Mouse (Mus musculus): ENCODE measurements around the gene Pprc1.

Gene Pprc1

DNA sequence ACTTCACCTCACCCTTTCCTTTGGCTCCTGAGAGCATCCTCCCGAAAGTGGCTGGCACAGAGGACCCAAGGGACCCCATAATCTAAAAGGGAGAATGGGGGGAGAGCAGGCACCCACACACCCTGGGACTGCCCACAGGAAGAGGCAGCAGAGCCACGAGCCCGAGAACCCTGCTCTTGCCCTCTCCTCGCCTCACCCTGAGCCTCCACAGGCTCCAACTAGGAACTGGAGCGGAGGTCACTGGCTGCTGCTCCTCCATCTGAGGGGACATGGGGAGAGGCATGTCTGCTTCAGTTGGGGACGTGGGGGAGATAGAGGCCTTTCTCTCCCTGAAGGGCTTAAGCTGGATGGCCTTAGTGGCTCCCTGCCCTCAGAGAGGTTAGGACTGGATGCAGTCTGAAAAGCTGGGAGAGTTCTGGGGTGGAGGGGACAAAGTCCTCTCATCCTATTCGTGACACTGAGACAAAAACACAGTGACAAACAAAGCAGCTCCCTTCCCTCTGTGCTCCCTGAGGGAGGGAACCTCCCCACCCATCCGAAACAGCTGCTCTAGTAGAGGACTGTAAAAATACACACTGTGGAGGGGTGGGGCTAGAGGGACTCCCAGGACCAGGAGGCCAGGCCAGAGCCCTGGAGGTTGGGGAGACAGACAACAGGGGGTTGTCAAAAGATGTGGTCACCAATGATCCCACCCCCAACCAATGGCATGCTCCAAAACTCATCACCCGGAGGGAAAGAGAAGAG, 12.8 kb upstream of the Pprc1 start:
- in situ Hi-C loops (cut with MboI; ENCODE audit: unreplicated experiment in 2 of 2): no loop called here

DNA sequence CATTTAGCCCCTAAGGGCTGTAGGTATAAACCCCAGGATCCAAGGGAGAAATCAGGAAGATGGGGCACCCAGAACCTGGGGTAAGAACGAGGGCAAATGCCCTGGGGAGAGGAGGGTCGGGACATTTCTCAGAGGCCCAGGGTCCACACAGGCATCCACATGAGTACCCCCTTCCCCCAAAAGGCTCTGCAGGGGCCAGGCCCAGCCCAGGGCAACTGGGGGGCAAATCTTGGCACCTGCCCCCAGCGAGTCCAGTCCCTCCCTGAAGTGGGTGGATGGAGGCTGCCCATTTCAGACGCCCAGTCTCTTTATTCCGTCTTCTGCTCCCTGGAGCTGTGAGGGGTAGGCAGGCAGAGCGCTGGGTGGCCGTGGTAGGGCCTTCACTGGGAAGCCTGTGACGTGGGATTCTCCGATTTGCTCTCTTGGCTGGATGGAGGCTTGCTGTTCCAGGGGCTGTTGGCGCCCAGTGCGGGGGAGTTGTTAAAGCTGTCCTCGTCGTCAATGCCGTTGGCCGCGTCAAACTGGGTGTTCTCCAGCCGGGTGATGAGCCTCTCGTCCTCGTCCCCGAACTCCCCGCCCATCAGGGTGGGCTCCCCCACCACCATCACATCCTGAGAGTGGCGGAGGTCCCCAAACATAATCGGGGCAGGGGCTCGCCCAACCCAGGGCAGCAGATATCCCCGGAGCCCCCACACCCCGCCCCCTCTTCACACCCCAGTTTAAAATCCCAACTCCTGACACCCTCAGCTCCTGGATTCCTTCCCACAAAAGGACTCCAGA, 11.8 kb upstream of the Pprc1 start:
- in situ Hi-C loops (cut with MboI; ENCODE audit: unreplicated experiment in 2 of 2): no loop called here

DNA sequence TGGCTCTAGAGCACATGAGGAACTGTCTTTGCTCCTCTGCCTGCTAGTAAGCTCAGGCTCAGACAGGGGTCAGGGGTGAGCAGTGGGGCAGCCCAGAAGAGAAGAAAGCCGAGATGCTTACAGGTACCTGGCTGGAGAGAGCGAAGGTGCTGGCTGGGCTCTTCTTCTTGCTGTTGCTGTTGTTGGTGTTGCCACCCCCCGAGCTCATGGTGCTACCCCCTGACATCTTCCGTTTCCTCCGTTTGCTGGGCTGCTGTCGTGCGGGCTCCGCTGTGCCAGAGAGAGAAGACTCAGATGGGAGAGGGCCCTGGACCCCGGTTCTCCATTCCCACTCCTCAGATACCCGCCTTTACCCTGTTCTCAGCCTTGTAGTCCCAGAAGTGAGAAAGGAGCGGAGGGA, 10.8 kb upstream of the Pprc1 start:
- in situ Hi-C loops (cut with MboI; ENCODE audit: unreplicated experiment in 2 of 2): no loop called here

DNA sequence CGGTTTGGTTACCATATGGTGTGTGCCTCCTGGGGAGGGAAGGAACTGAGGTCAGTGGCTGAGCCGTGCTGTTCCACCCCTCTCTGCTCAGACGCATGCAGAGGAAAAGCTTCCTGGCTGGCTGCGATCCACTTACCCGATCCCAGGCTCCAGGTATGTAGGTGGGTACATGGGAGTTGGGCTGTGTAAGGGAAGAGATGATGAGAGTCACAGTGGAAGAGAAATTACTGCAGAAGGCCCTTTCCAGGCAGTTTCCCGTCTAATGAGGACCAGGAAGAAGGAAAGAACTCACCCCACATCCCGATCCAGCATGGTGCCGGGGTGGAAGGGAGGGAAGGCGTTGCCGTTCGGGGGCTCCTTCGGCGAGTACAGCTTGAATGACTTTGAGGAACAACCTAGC, 8.7 kb upstream of the Pprc1 start:
- in situ Hi-C loops (cut with MboI; ENCODE audit: unreplicated experiment in 2 of 2): no loop called here

DNA sequence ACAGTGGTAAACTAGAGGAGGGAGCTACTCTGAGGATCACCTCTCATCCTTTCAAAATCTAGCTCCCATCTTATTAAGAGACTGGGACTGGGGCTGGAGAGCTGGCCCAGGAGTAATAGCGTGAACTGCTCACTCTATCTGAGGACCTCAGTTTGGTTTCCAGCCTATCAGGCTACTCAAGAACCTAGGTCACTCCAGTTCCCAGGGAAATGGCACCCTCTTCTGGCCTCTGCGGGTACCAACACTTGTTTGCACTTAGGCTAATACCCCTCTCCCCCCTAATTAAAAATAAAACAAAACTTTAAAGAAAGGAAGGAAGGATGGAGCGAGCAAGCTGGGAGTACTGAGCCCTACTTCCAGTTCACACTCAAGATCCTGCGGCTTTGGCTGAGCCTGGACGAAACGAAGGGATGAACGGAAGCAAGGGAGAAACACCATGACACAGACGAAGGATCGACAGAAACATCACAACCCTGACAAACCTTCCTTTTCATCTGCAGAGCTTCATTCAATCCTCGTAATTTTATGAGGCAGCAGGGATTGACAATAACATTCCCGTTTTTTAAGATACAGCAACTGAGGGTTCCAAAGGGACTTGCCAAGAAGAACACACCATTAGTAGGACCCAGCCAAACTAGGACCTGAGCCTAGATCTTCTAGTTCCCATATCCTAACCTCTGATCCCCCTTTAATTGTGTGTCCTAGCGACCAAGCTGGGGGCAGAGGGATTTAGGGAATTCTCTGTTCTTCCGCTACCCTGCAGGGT, 8.0 kb upstream of the Pprc1 start:
- in situ Hi-C loops (cut with MboI; ENCODE audit: unreplicated experiment in 2 of 2): no loop called here

DNA sequence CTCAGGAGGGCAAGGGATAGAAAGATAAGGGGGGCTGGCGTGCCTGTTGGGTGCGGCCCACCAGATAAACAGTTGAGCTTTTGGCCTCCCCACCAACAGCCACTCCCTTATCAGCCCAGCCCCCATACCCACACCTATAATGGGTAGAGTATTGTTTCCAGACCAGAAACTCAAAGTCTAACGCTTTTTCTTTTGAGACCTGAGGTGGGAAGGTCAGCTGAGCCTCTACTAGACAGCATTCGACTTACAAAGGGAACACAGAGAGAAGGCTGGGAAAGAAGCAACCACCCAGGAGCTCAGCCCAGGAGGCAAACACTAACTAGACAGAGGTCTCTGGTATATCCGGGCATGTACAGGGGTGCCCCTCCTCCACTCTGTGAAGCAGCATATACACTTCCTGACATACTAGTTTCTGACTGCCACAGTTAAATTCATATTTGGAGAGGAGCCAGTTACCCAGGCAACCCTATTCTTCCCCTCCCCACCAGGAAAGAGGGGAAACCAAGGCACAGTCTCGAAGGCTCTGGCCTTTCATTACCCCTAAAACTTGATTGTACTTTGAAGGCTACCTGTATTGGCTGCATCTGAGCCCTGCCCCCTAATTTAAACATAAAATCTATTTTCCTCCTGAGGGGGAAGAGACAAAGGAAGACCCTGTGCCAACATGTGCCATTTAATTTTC, 7.3 kb upstream of the Pprc1 start:
- in situ Hi-C loops (cut with MboI; ENCODE audit: unreplicated experiment in 2 of 2): no loop called here

DNA sequence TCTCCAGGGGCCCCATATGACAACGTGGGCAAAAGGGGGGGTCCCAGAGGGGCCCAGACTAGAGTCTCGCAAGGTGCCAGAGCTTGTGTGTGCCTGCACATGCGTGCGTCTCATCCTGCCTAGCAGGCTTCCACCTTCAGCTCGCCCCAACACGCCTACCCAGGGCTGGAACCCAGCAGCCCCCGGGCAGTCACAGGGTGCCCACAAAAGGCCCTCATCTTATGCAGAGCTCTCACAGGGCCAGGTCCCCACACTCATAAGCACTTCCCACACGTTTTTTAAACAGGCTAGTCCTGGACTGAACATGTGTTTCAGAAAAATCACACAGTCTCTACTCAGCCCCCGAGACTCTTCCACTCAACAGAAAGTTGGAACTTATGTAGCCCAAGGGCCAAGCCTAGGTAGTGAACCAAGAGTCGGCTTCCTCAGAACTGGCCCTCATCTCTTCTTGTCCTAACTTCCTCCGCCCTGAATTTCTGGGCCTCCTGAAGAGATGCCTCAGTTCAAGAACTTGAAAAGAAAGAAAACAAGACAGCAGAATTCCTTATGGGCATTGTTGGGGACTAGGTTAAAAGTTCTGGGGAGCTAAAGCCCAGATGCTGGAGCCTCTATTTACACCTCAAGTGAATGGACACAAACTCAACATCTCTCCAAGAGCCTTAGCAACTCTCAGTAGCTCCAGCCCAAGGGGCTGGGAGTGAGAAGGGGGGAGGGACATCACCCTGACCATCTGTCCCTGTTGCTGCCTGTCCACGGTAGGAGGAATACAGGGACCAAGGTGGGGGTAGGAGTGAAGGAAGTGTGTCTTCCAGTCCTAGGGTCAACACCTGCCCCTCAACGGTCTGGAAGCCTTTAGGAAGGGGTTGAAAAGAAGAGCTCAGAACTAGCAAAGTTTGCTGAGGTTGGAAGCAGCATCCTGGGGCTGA, 6.5 kb upstream of the Pprc1 start:
- in situ Hi-C loops (cut with MboI; ENCODE audit: unreplicated experiment in 2 of 2): no loop called here

DNA sequence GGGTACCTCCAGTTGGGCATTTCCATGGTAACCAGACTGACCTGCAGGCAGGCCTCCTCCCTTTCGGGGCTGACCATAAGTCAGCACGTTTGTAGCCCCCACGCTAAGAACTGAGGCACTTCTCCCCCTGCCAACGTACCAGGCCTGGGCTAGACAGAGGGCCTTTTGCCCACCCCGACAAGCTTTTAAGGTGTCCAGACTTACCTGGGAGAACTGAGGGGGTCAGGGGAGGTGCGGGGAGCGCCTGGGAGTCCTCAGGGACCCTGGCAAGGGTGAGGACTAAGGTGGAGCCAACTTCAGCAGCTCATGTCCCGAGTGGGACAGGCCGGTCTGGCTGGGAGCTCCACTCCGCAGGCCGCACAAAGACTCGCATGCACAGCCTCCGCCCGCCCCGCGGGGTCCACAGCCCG, 5.8 kb upstream of the Pprc1 start:
- in situ Hi-C loops (cut with MboI; ENCODE audit: unreplicated experiment in 2 of 2): no loop called here

DNA sequence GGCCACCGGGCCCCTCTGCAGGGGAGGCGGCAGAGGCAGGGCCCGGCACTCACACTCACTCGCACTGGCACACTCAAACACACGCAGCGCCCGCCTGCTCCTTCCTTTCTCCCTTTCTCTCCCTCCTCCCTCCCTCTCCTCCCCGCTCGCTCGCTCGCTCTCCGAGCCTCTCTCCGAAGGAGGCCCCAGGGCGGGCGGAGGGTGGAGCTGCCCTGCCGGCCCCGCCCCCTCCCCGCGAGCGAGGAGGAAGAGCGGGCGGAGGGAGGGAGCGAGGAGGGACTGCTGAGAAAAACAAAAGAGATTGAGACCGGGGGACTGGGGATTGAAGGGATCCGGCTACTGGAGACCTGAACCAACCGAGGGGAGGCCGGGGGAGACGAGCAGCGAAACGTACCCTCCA, 5.2 kb upstream of the Pprc1 start:
- in situ Hi-C loops (cut with MboI; ENCODE audit: unreplicated experiment in 2 of 2): no loop called here

DNA sequence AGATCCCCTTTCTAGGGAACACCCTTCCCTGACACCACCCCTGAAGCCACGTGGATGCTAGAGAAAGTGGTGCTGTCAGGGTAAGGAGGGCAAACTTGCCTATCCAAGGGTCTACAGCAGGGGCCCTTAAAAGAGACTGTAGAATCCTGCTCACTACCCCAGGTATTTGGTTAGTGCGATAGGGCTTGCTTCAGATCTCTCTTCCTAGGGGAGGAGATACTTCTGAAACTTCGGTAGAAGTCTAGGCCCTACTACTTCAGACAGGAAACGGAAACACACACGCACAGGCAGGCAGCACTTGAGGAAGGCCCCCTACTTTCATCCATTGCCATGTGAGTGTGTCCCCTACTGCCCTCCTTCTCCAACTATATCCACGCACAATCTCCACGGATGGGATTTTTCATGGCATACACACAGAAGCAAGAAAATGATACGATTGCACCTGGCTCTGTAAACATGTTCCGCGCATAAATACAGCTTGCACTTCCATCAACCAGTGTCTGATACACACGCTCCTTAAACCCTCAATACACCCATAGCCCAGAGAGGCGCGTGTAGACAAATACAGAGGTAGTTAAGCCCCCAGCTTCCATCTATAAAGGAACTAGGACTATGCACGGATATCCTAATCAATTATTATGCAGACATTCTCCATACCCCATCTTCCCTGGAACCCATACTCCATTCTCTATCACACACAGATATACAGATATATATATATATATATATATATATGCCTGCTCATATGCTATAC, 4.4 kb upstream of the Pprc1 start:
- in situ Hi-C loops (cut with MboI; ENCODE audit: unreplicated experiment in 2 of 2): no loop called here

DNA sequence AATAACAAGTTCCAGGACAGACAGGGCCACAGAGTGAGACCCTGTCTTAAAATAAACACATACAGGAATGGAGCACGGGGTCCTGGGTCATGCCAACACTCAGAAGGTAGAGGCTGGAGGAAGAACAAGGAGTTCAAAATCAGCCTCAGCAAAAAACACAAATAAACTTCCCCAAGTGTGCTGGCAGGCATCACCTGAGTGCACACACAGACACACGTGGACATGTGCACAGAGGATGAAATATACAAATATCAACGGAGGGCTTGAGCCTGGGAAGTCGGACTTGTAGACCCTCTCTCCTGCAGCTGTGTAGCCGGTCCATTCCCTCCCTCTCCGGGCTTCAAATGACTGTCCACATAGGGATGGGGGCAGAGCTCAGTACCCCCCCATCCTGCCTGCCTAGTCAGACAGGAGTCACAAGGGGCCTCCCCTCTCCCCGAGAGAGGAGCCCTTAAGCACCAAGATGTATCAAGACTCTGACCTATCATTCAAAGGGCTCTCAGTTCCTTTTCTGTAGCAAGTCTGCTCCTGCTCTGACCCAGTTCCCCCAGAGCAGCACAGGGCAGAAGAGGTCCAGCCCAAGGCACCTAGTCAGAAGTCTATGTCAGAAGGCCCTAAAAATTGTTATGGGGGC, 3.3 kb upstream of the Pprc1 start:
- in situ Hi-C loops (cut with MboI; ENCODE audit: unreplicated experiment in 2 of 2): no loop called here

DNA sequence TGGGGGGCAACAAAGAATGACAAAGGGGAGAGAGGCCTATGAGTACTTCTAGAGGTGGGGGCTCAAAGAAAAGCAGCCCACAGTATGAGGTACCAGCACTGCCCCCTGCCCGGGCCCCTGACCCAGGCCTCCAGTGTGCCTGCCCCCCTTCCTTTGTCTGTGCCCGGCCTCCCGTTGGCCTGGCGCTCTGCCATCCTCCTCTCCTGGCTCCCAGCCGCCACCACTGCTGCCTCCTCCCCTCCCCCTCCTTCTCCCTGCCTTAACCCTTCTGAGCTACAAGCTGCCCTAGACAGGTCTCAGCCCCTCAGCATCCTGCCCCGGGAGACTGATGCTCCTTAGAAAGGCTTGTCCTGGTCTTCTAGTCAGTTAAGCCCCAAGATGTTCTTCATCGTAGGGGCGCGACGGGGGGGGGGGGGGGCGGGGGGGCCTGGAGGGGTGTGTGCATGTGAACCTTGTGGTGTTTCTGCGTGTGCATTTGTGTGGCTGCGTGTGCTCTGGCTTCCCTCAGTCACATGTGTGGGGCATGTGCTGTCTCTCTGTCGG, 2.7 kb upstream of the Pprc1 start:
- in situ Hi-C loops (cut with MboI; ENCODE audit: unreplicated experiment in 2 of 2): no loop called here

DNA sequence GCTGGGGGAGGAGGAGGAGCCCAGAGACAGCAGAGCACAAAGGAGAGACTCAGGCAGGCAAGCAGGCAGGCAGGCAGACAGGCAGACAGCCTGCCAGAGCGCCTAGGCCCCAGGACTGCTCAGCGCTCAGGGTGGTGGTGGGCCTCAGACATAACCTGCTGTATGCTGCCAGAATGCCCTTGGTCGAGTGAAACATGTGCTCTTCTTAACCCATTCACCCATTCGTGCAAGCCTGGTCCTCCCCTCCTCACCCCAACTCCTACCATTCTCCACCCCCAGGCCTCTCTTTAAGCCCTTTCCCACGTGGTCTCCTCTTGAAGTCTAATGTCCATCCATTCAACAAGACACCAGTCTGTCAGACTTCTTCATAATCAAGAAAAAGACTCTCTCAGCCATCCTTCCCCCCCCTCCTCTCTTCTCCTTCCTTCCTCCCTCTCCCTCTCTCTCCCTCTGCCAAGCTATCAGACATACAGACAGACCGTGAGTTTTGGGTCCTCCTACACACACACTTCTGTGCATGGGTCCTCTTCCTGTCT, 2.1 kb upstream of the Pprc1 start:
- in situ Hi-C loops (cut with MboI; ENCODE audit: unreplicated experiment in 2 of 2): no loop called here

DNA sequence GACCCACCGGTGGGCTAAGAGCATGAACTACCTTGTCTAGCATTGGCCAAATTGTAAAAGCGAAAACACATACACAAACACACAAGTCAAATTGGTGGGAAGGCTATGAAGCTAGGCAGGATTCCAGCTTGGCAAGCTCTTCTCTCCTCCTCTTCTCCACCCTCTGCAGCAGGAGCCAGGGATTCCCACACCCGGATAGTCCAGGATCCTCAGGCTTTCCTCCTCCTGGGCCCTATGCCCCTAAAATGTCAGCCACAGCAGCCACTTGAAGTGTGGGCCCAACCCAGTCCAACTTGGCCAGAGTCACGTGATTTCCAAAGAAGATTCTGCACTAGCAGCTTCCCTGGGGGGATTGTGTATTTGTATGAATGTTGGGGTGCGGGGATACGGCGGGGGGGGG, 1.3 kb upstream of the Pprc1 start:
- in situ Hi-C loops (cut with MboI; ENCODE audit: unreplicated experiment in 2 of 2): no loop called here

DNA sequence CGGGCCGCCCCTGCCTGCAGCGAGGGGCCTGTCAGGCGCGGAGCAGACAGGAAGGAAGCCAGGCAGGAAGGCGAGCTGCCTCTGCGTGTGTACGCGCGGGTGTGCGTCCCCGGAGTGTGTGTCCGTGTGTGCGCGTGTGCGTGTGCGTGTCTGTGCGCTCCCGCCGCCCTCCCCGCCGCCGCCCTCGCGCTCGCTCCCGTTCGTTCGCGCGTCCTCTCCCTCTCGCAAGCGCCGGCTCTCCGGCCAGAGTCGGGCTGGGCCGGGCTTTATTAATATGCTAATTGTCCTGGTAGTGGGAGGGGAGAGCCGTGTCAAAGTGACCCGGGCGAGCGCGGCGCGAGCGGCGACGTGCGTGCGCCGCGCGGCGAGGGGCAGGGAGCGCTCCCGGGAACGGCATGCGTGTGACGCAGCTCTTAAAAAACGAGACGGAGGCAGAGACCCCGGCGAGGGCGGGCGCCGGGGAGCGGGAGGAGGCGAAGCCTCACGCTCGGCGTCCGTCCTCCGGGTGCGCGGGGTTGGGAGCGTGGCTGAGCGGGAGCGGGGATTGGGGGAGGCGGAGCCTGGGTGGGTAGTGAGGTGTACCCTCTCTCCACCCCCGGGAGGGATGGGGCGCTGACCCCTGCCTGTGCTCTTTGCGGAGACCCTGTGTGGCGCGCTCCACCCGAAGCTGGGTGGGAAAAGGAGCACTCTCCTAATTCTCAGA, 458 bp downstream of the Pprc1 start, which contains the start of gene Ldb1:
Gene Ldb1 (minus strand): TSS at position 222 of the 703 bp plus-strand sequence.
- in situ Hi-C loops (cut with MboI; ENCODE audit: unreplicated experiment in 2 of 2): no loop called here

DNA sequence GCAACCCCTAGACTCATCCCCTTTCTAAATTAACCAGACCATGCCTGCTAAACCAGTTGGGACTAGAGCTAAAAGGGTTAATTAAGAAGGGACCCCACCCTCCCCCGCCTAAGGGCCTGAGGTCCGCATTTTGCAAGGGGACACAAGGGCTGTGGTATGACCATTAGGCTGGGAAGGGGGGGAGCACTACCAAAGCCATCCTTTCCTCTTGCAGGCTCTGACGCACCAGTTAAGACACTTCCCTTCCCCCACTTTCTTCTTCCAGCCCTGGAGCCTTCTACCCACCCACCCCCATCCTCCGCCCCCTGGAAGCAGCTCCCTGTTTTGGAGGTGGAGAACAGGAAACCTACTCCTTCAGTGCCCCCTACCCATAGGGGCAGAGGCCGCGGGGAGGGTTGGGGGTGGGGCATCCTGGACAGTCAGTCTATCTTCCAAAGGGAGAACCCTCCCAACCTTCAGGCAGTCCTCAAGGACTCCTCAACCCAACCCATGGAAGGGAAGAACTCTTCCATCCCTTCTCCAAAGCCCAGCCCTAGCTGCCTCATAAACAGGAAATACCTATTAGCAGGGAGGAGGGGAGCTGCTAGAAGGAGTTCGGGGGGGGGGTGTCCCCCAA, 1.1 kb downstream of the Pprc1 start:
- in situ Hi-C loops (cut with MboI; ENCODE audit: unreplicated experiment in 2 of 2): no loop called here

DNA sequence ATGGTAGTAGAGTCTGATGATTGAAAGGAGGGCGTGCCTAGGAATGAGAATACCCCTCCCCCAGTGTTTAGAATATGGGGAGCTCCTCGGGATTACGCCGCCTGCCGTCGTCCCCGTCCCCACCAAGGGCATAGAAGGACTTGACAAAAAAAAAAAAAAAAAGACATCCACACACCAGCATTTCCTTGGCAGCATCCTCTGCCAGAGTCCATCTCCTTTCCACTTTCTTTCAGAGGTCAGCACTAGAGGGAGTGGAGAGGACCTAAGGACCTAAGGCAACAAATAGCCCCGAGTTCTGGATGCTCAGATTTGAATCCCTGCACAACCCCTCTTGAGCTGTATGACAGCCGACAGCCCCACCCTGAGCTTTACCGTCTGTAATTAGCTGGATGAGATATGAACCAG, 1.9 kb downstream of the Pprc1 start:
- in situ Hi-C loops (cut with MboI; ENCODE audit: unreplicated experiment in 2 of 2): no loop called here

Data from v-Abl transformed pro-B cells (cell line).